Mouse (Mus musculus): ENCODE measurements around the gene Plekhg1. TPM values are rescaled to one million over a fixed set of nuclear protein-coding genes. Genes with fewer than 3 reads are reported as not detected.

Gene Plekhg1
- total RNA-seq, 2 experiments from 2014 or later = 14.2 to 15.9 TPM

GRCm38 (mm10) chr10:3718021-3718865 lies 21.9 kb upstream of the Plekhg1 start:
- DNase-seq (ENCODE audit: low spot score in 2 of 2) = peak; percentile 42 to 55
- Histone ChIP-seq H3K27ac (peak overlapping the region; percentile 91), H3K4me3 (peak overlapping the region; percentile 49)
- TF ChIP-seq CTCF (conservative IDR thresholded peaks at IDR 0.05) = no peak

DNA sequence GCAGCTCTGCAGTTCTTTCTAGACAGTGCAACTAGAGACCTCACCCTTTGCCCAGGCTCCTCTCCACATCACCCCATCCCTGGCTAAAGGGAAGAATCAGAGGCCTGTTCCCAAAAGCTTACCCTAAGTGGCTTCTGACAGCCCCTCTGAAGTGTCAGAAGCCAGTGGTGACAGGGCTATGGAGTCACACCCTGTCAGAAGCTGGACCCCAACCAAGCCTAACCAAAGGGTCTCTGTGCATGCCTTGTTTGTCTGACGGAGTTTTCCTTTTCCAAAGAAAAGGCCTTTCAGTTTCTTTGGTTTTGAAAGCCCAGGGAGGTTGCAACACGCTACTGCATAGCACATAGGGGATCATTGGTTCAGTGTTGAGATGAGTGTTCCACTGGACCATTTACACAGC lies 19.9 kb upstream of the Plekhg1 start:
- TF ChIP-seq CTCF (conservative IDR thresholded peaks at IDR 0.05) = no peak
- Histone ChIP-seq H3K27ac (no peak overlapping the region), H3K4me3 (no peak overlapping the region)
- DNase-seq (ENCODE audit: low spot score in 2 of 2) = no peak

GRCm38 (mm10) chr10:3722339-3722738 lies 17.8 kb upstream of the Plekhg1 start:
- TF ChIP-seq CTCF (conservative IDR thresholded peaks at IDR 0.05) = no peak
- Histone ChIP-seq H3K4me3 (no peak overlapping the region), H3K27ac (no peak overlapping the region)
- no peak for DNase-seq (ENCODE audit: low spot score in 2 of 2)

- Histone ChIP-seq H3K4me3 (no peak overlapping the region), H3K27ac (no peak overlapping the region)
- no peak for TF ChIP-seq CTCF (conservative IDR thresholded peaks at IDR 0.05)
- DNase-seq (ENCODE audit: low spot score in 2 of 2) = no peak
These were observed 15.5 kb upstream of the Plekhg1 start for GRCm38 (mm10) chr10:3724665-3725064.

DNA sequence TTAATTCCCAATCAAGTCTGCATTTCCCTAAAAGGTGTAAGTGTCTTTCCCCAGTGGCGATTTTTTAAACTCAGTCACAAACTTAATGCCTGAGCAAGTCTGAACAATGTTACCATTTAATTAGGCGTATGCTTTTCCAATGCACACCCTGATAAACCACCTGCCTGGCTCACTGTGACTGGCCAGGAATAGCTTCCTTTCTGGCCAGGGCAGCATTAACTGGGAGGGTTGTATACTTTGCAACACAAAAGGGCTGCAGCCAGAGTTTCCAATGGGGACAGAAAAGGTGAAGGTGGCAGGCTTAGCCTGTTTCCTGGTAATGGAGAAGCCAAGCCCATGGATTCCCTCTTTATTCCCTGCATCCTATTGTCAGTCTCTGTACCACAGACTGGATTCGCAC lies 10.5 kb upstream of the Plekhg1 start:
- no peak for TF ChIP-seq CTCF (conservative IDR thresholded peaks at IDR 0.05)
- no peak overlapping the region for H3K4me3 ChIP-seq
- no peak overlapping the region for H3K27ac ChIP-seq
- no peak for DNase-seq (ENCODE audit: low spot score in 2 of 2)

- no peak for DNase-seq (ENCODE audit: low spot score in 2 of 2)
- no peak overlapping the region for H3K27ac ChIP-seq
- no peak overlapping the region for H3K4me3 ChIP-seq
- no peak for TF ChIP-seq CTCF (conservative IDR thresholded peaks at IDR 0.05)
These were observed 9.8 kb upstream of the Plekhg1 start for GRCm38 (mm10) chr10:3730314-3730713.

GRCm38 (mm10) chr10:3737034-3737433 lies 3.1 kb upstream of the Plekhg1 start:
- DNase-seq (ENCODE audit: low spot score in 2 of 2) = no peak
- H3K27ac ChIP-seq = no peak overlapping the region
- TF ChIP-seq CTCF (conservative IDR thresholded peaks at IDR 0.05) = no peak
- no peak overlapping the region for H3K4me3 ChIP-seq

DNA sequence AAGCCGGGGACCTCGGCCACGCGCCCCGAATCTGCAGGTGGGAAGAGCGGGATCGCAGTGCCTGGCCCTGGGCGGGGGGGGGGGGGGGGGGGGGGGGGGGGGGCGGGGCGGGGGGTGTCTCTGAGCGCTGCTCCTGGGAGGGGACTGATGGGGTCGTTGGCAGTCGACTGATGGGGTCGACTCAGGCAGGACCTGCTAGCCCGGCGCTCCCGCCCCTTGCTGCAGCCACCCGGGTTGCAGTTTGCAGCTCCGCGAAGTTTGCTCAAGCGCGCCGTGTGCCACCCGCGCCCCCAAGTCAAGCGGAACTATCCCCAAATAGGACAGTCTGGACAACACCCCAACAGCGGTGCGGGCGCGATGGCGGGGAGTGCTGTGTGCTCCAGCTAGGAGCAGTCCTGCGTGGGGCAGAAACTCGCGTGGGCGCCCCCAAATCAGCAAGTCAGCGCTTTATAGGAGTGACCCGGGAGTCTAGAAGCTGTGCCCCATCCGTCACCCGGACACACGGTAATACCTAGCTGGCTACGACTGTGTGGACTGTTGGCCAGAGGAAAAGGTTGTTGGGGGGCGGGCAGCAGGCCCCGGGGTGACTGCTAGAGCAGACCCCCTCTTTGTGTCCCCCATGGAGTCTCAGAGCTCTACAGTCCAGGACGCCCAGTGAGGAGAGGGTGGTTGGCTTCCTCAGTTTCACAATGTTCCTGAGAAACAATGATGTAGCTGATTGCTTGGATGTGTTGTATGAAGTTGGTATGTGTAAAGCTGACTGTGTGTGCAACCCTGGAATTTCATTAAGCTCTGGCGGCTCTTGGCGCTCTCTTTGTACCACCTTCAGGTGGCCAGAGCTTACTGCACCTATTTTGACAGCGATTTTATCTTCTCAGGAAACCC lies 582 bp downstream of the Plekhg1 start:
- TF ChIP-seq CTCF (conservative IDR thresholded peaks at IDR 0.05) = peak; percentile 78
- H3K27ac ChIP-seq = peak overlapping the region; percentile 92
- DNase-seq (ENCODE audit: low spot score in 2 of 2) = peak in 1 of 2 experiments; percentile 33
- peak overlapping the region; percentile 76 for H3K4me3 ChIP-seq

- no peak for TF ChIP-seq CTCF (conservative IDR thresholded peaks at IDR 0.05)
- Histone ChIP-seq H3K27ac (peak overlapping the region; percentile 92), H3K4me3 (peak overlapping the region; percentile 76)
- no peak for DNase-seq (ENCODE audit: low spot score in 2 of 2)
These were observed 1.6 kb downstream of the Plekhg1 start for GRCm38 (mm10) chr10:3741791-3742190.

DNA sequence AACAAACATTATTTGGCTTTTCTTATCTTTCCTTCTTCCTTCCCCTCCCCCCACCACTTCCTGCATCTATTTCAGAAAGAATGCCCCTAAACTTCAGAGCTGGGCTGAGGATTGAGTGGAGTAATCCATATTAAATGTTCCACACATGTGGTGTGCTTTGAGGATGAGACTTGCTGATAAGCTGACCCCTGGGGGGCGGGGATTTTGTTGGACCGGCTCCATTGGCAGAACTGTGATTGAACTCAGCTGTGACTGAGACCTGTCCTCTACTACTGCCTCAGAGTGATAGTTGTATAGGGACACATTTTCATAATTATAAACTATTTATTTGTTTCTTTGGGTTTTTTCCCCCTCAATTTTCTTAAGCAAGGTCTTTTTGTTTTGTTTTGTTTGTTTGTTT lies 2.9 kb downstream of the Plekhg1 start:
- TF ChIP-seq CTCF (conservative IDR thresholded peaks at IDR 0.05) = no peak
- no peak for DNase-seq (ENCODE audit: low spot score in 2 of 2)
- H3K27ac ChIP-seq = no peak overlapping the region
- no peak overlapping the region for H3K4me3 ChIP-seq

DNA sequence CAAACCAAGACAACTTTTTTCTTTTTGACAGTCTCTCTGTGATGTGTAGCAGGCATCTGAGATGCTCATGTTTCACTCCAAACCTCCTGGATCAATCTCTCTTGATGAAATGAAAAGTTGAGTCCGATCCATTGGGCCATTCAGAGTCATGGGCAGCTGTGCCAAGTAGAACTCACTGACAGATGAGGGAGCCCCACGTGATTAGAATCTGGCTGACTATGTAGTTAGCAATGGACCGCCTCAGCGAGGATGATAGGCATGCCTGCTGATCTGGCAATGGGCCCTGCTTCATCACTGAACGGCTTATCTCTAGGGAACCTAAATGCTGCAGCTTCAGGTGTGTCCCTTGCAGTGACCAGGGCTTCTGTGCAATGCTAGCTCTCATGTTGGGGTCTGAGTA lies 3.7 kb downstream of the Plekhg1 start:
- no peak for TF ChIP-seq CTCF (conservative IDR thresholded peaks at IDR 0.05)
- DNase-seq (ENCODE audit: low spot score in 2 of 2) = peak; percentile 33 to 35
- no peak overlapping the region for H3K27ac ChIP-seq
- H3K4me3 ChIP-seq = no peak overlapping the region

DNA sequence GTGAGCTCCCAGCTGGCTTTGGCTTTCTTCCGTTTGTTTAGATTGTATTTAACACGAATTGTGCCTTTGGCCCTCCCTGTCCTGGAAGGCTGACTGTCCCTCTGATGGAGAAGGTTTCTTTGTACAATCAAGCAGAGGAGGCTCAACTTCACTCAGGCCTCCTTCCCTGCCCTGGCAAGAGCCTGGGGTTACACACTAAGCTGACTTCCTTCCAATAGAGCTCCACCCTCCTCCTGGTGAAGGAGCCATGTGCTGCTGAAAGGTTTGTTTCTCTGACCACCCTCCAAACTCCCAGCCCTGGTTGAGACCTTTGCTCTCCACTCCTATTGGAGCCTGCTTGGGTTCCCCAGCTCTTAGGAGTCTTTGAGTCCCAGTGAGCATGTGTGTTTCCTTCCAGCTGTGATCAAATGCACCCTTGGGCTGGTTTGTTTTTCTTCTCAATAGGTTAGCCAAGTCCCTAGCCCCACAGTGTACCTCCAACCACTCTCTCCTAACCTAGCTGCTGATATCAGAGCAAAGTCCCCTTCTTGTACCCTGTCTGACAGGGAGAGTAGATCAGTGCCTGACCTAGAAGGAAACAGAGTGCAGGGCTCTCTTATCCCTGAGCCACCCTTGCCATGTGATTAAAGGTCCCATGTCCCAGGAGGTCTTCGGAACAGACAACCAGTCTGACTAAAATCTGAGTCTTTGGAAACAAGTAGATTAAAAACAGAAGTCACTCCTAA lies 6.8 kb downstream of the Plekhg1 start:
- DNase-seq (ENCODE audit: low spot score in 2 of 2) = no peak
- Histone ChIP-seq H3K27ac (peak overlapping the region; percentile 23; the same call in 1 of the 2 replicates), H3K4me3 (no peak overlapping the region)
- TF ChIP-seq CTCF (conservative IDR thresholded peaks at IDR 0.05) = no peak

DNA sequence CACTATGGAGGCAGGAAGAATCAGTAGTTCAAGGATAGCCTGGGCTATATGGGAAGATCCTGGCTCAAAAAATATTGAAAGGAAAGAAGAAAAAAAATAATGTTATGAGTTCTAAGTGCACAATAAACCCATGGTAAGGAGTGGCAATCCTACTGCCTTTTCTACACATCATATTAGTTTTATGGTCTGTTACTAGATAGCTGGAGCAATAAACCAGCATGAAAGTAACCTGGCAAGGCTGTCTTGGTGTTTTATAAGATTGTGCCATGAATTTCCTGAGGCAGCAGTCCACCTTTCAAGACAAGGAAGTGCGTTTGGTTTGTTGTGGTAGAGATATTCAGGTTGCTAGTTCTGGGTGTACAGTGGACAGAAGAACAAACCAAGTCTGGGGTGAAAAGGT lies 9.4 kb downstream of the Plekhg1 start:
- Histone ChIP-seq H3K27ac (no peak overlapping the region), H3K4me3 (no peak overlapping the region)
- TF ChIP-seq CTCF (conservative IDR thresholded peaks at IDR 0.05) = no peak
- DNase-seq (ENCODE audit: low spot score in 2 of 2) = no peak

Data from layer of hippocampus, adult 2 months (tissue).